Comparison of ENCODE assay signal across 9 mouse cellular contexts in genomic region chr5:35814334-35814941, GRCm38 (mm10). TPM values are rescaled to one million over a fixed set of nuclear protein-coding genes. Genes with fewer than 3 reads are reported as not detected.
DNase-seq lines count a peak whose midpoint lies in the region; ATAC-seq lines count a peak whose summit lies in the region.
"Had no signal": no experiment of that assay in that cellular context is flagged by ENCODE, and none has a peak within 500 bp of the region (broad histone marks: within the 10 kb centered on the region; RNA-seq: fewer than 3 reads in every experiment).

No protein-coding gene starts in this region.

- H3K9me3 ChIP-seq in neural tube, embryonic 13.5 days = no peaks in the 10 kb centered on the region
- H3K9me3 ChIP-seq: liver, embryonic 13.5 days had no signal

- no peak overlapping the region for H3K9ac ChIP-seq in neural tube, embryonic 13.5 days
- H3K9ac ChIP-seq: liver, embryonic 13.5 days had no signal

- intact Hi-C loops in gastrocnemius, postnatal 36 days (cut with DNase I) = no loop called here

- no peaks in the 10 kb centered on the region for H3K27me3 ChIP-seq in neural tube, embryonic 13.5 days

- peak; percentile 64; the same call in 1 of the 2 replicates for ATAC-seq in neural tube, embryonic 13.5 days (ENCODE audit: low read depth)
- no peak for ATAC-seq in monocyte, adult 5-6 weeks (replicated peaks; ENCODE audit: insufficient number of reproducible peaks, low FRiP score, low TSS enrichment, poor library complexity, severe bottlenecking)

- no peak overlapping the region for H3K27ac ChIP-seq in neural tube, embryonic 13.5 days (replicated peaks)
- H3K27ac ChIP-seq: liver, embryonic 13.5 days had no signal

- H3K4me3 ChIP-seq in neural tube, embryonic 13.5 days = no peak overlapping the region
- H3K4me3 ChIP-seq: liver, embryonic 13.5 days had no signal

- no peak for DNase-seq in neural tube, embryonic 10.5 days (ENCODE audit: extremely low spot score, low spot score)
- peak; percentile 57 to 62 for DNase-seq in frontal cortex, postnatal 14 days (ENCODE audit: low spot score in 2 of 2)
- peak; percentile 64 to 89 for DNase-seq in left cerebral cortex, adult 8-10 months (ENCODE audit: low spot score in 2 of 2)
- peak; percentile 86 for DNase-seq in right cerebral cortex, postnatal 25 days
- no peak for DNase-seq in gastrocnemius, postnatal 36 days
- no peak for DNase-seq in ovary, postnatal 10 days (ENCODE audit: low spot score)
- DNase-seq: liver, embryonic 13.5 days had no signal

- peaks cover 15% of the 10 kb centered on the region for H3K4me1 ChIP-seq in neural tube, embryonic 13.5 days (replicated peaks)
- H3K4me1 ChIP-seq: liver, embryonic 13.5 days had no signal

- H3K36me3 ChIP-seq in neural tube, embryonic 13.5 days = no peaks in the 10 kb centered on the region
- H3K36me3 ChIP-seq: liver, embryonic 13.5 days had no signal

- WGBS in neural tube, embryonic 13.5 days = 67% methylated on average over 15 of the region's 15 CpGs

- no peak overlapping the region for H3K4me2 ChIP-seq in neural tube, embryonic 13.5 days
- H3K4me2 ChIP-seq: liver, embryonic 13.5 days had no signal

RNA-seq across cellular contexts. Expression of gene Ablim2, which starts 56.8 kb away (rescaled TPM):
- polyA plus RNA-seq in neural tube, embryonic 13.5 days (2015; fragmentation: Nextera tagmentation; extraction: Ambion mirVana) = 9.8 and 10.3 TPM in 2 replicates
- 100 to 1,000 TPM; 168 to 199 (median 195) TPM for total RNA-seq in left cerebral cortex, adult 8-10 months (2022)
- 10 to 100 TPM; 36.6 to 37.1 TPM for total RNA-seq in gastrocnemius, postnatal 36 days (2021)
- total RNA-seq in monocyte, adult 5-6 weeks (2017) = 1.4 to 5.4 TPM in 2 of 3 replicates, not detected in the other

Comparison
In these comparisons a context has a peak if more than half of its experiments do, and no peak if none do; other contexts are left out.
1. DNase-seq: peak in frontal cortex, postnatal 14 days (2 of 2), left cerebral cortex, adult 8-10 months (2 of 2) and right cerebral cortex, postnatal 25 days (single experiment); none in neural tube, embryonic 10.5 days (single experiment), gastrocnemius, postnatal 36 days (0 of 2) and ovary, postnatal 10 days (single experiment).